Mouse (Mus musculus) lung, adult 2 months (tissue): ENCODE measurements around the gene Ift57.

Source experiments
- CTCF ChIP-seq: fragments of 200-500 bp; IDR thresholded peaks from 2 replicates; pipeline ENCODE4 v1.5.1; 2011; ENCODE audit warnings: mild to moderate bottlenecking, low read length, control low read depth; ENCODE audit not compliant: insufficient read depth
- POLR2A ChIP-seq: fragments of 200-500 bp; IDR thresholded peaks from 2 replicates; pipeline ENCODE4 v1.6.1; 2011; ENCODE audit warnings: low read depth, mild to moderate bottlenecking, control low read depth, low read length, borderline replicate concordance; ENCODE audit errors: extremely low read depth

DNA sequence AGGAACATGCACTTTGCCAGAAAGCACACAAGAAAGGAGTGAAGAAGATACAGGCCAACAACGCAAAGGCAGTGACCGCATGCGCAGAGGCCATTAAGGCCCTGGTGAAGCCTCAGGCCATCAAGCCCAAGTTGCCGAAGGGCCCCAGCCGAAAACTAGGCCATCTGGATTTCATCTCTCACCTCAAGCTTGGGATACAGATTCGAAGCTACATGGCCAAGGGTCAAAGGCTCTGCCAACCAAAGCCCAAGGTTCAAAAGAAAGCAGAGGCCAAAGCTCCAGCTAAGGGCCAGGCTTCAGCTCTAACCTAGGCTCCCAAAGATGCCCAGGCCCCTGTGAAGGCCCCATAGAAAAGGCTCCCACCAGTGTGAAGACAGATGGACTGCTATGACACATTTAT, 87.1 kb downstream of the Ift57 start:
- TF ChIP-seq CTCF = no peak
- no peak for TF ChIP-seq POLR2A
